Mouse (Mus musculus) adrenal gland (tissue): ENCODE measurements around the gene Olfr484.
"Not testable (repeated sequence)": the region's sequence is repeated elsewhere in the genome, so short reads cannot be mapped to it uniquely, and the experiment has no call there.

ENCODE experiments used
- intact Hi-C: fragments of 180-260 bp; cut with DNase I; formaldehyde crosslinking; loops from one replicate; pipeline ENCODE4 v1.15.1; 2025
- long read RNA-seq, 2 experiments: library from polyadenylated mRNA; unstranded; transcript quantifications; one replicate each; pipeline ENCODE4 v2.0.0; 2020; ENCODE audit warnings: borderline replicate concordance in 1 of 2; ENCODE audit not compliant: insufficient replicate concordance in 1 of 2

The Olfr484 gene
- long read RNA-seq, experiment 1 = 0 reads
- long read RNA-seq, experiment 2 = 0 reads

- intact Hi-C loops = no loop called here
Observed at GRCm38 (mm10) chr7:108127349-108127748, at the start of gene Olfr484. Gene Olfr484 (minus strand): TSS chr7:108127449.

- intact Hi-C loops = not testable (repeated sequence)
Observed at GRCm38 (mm10) chr7:108172642-108173041, 45.4 kb upstream of the Olfr484 start, which contains the start of gene Olfr486. Gene Olfr486 (minus strand): TSS chr7:108172742.

GRCm38 (mm10) chr7:108159771-108160170, 32.5 kb upstream of the Olfr484 start, which contains the start of gene Olfr485:
Gene Olfr485 (minus strand): TSS chr7:108159871.
- intact Hi-C loops = no loop called here

GRCm38 (mm10) chr7:108121416-108121815, 5.8 kb downstream of the Olfr484 start:
- intact Hi-C loops = no loop called here

- intact Hi-C loops = no loop called here
Observed at GRCm38 (mm10) chr7:108120681-108121080, 6.6 kb downstream of the Olfr484 start.

- intact Hi-C loops = no loop called here
Observed at GRCm38 (mm10) chr7:108100549-108100948, 26.7 kb downstream of the Olfr484 start, which contains the start of gene Olfr483. Gene Olfr483 (plus strand): TSS chr7:108100849.

GRCm38 (mm10) chr7:108097486-108097885, 29.8 kb downstream of the Olfr484 start, which contains the start of gene Olfr482:
Gene Olfr482 (minus strand): TSS chr7:108097586.
- intact Hi-C loops = no loop called here

- intact Hi-C loops = no loop called here
Observed at GRCm38 (mm10) chr7:108079555-108079954, 47.7 kb downstream of the Olfr484 start, which contains the start of gene Olfr481. Gene Olfr481 (plus strand): TSS chr7:108079855.
